Mouse (Mus musculus) heart, adult 8-10 months (tissue): ENCODE results near the gene S100a5. TPM values are rescaled to one million over a fixed set of nuclear protein-coding genes. Genes with fewer than 3 reads are reported as not detected.

Source experiments
- DNase-seq: peaks from one replicate; pipeline ENCODE4 v3.0.0; 2022; ENCODE audit warnings: low spot score
- total RNA-seq, 4 experiments: library from RNA; stranded (reverse); gene quantifications; 2 replicates each; pipeline ENCODE4 v1.2.4; 2022

Gene S100a5
- total RNA-seq, 4 experiments from 2014 or later = not detected

DNA sequence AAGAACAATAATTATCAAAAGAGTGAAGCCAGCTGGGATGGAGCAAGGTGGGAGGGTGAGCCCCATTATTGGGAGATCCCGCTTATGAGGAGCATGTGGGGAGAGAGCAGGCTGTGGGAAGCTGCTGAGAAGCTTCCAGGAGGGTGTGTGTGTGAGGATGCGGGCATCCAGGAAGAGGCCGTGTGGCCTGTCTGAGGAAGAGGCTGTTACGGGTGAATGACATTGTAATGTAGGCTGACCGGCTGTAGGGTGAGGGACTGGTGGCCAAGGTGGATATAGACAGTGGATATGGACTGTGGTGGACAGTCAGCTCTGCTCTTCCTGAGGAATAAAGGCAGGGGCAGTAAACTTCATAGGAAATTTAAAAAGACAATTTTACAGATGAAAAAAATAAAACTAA is 17.2 kb downstream of the S100a5 start:
- DNase-seq = no peak

DNA sequence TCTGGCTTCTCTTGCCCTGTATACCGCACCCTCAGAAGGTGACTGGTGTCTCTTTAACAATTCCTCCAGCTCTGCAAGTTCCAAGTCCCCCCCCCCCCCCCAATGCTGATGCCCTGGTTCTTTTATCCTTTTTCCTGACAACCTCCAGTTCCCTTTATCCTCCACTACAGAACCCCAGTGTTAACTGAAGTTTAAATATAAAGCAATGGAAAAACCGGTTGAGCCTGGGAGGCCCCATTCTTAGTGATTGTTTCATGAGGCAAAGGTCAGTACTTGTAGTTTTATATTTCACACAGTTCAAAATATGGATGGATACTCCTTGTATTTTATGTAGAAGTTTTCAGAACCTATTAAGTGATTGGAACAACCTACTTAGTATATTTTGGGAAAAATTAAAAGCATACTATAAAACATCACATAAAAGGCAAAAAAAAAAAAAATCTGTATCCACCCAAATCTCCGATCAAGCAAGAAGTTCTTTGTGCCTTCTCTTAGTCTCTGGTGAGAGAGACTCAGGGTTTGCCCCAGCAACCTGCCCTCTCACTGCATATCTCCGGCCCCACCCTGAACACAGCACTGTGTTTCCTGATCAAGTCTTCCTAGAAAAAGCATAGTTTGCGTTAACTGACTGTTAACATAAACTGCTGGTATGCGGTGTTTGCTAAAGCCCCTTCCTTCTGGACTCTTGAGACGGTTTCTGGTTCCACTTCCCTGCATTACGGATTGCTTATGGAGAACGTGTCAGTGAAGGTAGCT is 18.1 kb downstream of the S100a5 start:
- no peak for DNase-seq

DNA sequence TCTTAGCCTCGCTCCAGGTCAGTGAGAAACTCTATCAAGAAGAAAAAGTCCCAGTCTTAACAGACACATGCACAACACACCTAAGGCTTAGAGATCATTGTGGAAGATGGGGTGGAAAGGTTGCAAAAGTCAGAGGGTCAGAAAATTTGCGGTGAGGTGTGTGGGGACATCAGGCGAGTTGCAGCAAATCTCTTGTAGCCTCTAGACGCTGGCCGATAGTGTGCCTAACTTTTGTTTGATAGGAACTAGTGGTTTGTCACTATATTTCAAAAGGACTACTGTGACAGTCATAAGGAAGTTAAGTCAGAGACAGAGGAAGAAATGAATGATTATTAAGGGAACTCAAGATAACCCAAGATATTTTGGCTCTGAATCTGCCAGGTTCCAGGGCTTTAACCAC is 19.0 kb downstream of the S100a5 start:
- DNase-seq = no peak

DNA sequence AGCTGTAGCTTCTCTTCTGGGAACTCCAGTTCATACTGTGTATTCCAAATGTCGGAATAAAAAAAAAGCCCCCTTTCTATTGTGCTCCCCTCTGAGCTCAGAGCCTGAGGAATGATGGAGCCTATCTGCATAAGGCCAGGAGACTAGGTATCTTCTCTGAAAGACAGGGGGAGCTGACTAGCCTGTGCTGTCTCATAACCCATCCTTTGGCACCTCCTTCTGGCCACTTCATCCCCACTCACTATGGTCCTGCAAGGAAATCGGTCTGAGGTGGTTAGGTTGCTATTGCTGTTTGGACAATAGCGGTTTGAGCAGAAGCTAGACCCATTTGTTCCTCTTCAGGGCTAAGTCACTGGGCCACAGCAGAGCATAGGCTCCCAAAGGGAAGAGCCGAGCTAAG is 19.5 kb downstream of the S100a5 start:
- no peak for DNase-seq

DNA sequence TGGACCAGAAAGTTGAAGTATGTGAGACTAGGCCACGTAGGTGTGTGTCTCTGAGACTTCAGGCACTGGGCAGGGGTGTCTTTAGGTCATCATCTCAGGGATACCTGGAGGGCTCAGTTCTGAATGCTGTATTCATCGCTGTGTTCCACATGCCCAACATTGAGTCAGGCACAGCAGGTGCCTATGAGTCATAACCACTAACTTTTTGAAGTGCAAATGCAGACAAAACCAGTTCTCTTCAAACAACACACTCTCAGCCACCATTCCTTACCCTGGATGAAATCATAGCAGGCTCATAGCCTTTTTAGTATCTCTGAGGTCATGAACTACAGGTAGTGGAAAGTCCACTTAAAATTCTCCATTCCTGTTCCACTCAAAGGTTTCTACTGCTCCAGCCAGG is 21.0 kb downstream of the S100a5 start:
- DNase-seq = no peak

DNA sequence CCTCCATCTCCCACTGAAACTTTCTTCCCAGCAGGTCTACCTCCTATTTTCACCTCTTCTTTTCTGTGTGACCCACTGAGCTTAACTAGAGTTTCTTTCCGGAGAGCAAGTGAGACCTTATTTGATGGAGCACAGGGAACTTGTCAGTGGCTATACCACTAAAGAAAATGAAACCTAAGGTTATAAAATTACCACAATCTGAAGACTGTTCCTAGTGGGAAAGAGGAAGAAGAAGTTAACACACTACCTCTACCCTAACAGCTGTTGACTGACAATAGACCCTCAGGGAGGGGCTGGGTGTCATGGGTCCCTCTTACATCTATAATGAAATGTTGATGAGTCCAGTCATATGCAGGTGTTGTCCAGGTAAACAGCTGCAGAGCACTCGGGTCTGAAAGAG is 23.7 kb downstream of the S100a5 start:
- DNase-seq = no peak

DNA sequence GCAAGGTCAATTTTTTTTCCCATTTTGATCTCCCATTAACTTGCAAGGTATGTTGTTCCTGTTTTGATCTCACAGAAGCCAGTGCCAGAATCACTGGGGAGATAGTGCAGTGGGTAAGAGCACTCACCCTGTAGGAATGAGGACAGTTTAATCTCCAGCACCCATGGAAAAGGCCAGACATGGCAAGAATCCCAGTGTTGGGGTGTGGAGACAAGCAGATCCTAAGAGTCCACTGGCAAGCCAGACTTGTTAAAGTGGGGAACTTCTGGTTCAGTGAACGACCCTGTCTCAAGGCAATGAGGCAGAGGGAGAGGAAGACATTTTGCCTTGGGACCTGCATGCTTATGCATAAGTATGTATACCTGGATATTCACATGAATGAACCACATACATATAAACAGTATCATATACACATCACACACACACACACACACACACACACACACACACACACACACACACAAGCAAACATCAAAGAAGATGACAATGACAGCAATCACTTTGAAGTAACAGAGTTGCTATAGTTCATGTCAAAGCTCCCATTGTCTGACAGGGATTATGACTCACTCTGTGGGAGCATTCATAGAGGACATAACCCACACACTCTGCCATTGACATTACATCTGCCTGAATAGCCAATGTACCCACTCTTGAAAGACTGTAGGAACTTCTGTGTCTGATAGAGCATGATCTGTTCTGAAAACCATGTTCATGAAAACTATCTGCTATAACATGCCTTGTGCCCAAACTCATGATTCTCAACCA is 30.4 kb downstream of the S100a5 start:
- DNase-seq = no peak

DNA sequence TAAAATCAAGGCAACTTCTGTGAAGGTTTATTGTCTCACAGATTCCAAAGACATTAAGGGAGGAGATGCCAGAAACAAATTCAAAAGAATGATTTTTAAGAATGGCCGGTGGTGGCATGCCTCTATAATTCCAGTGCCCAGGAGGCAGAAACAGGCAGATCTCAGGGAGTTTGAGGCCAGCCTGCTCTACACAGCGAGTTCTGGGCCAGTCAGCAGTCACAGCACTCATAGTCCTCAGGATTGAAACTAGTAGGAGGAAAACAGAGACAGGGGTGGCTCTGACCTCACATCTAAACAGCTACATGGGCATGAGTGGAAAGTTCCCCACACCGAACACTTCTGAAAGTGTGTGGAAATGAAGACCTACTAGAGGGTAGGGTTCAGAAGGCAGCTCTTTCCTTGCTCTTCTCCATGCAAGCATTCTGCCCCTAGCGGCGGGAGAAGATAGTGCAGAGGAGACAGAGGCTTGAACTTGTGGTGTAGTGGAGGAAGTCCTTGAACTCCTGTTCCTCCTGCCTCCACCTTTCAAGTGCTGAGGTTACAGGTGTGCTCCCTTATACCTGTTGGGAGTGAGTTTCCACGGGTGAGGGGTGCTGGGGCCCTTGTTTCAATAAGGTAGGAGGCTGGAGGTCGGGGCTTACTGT is 31.3 kb downstream of the S100a5 start:
- DNase-seq = no peak

DNA sequence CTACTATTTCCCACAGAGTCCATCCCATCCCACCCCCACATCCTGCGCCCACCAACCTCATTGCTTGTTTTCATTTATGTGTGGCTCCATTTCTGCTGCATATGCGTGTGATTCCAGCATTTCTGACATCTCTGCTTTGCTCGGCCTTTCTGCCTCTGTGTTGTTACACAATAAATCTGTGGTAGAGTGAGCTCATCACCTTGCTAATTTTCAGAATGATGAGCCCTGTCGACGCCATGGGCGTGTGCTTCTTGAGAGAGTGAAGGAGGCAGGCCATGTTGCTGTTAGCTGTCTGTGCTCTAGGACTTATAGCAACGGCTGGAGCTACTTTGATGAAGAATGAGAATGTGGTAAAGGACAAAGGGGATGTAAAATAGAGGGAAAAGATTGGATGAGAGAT is 32.7 kb downstream of the S100a5 start:
- no peak for DNase-seq

DNA sequence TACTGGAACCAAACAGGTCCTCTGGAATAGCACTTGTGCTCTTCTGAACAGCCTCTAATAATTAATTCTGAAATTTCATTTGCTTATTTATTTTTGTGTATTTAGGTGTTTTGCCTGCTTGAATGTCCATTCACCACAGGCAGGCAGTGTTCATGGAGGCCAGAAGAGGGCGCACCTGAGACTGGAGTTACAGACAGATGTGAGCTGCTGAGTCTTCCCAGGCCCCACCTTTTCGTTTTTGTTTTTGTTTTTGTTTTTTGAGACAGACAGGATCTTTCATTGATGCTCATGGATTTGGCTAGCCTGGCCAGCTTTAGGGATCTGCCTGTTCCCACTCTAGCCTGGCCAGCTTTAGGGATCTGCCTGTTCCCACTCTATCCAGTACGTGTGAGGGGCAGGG is 35.9 kb downstream of the S100a5 start:
- peak; percentile 36 for DNase-seq

DNA sequence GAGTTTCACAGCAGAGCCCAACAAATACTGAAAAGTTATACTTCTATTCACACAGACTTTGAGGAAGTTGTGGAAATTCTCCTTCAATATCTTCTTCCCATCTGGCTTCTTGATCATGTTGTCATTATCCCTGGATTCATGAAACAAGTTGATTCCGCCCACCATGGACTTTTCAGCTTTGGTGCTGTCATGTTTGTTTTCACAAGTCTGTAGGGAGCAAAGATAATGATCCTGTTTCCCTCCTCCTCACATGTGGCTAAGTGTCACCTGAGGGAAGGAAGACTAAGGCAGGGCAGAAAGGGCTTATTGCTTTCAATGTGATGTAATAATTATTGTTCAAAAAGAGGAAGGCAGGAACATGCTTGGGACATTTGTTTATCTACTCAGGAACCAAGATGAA is 39.0 kb downstream of the S100a5 start:
- no peak for DNase-seq

DNA sequence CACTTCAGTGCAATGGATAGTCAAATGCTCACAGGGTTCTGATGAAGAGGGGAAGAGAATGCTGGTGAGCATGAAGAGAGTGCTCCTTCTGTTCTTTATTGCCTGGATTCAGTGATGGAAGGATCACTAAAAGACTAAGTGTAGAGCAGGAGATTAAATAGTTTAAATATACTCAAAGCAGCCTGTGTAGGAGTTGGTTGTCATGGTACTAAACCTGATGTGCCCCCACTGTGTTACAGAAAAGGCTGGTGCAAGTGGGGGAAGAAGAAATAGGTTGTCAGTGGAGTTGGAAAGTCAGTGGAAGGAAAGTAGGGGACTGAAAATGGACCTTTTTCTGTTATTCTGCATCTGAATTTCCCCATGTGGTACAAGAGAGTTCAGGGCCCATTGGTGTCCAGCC is 40.7 kb downstream of the S100a5 start:
- DNase-seq = no peak

DNA sequence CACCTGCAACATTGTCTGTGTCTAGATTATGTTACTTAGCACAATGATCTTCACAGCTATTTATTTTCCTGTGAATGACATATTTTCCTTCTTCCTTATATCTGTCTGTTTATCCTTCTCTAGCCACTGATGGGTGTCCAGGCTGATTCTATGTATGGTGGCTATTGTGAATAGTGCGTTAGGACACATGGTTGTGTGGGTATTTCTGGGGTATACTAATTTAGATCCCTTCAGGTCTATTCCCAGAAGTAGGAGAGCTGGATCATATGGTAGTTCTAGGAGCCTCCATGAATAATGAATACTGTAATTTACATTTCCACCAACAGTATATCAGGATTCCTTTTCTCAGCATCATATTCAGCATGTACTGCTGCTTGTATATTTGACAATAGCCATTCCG is 41.5 kb downstream of the S100a5 start:
- no peak for DNase-seq

DNA sequence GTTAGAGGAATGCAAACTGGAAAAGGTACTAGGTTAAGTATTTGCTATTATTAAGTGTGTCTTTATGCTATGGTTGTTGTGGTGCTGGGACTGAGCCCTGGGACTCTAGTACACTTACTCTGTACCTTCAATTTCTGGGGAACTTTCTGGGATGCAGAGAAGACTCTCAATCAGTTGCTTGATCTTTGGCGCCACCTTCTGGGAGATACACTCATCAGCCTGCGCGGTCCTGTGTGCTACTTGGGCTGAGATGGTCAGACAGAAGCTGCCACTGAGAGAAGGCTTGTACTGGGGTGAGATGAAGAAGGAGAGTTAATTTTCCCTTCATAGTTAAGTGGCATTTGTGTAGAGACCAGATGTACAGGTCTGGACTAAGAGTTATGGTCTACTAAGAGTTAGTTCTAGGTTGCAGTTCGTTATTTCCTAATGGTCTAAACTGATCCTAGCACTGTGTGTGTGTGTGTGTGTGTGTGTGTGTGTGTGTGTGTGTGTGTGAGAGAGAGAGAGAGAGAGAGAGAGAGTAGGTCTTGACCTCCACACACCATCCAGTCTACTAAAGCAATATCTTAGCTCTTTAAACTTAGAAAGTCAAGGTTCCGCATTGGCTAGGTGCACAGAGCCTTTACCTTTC is 44.7 kb downstream of the S100a5 start:
- DNase-seq = peak; percentile 62

DNA sequence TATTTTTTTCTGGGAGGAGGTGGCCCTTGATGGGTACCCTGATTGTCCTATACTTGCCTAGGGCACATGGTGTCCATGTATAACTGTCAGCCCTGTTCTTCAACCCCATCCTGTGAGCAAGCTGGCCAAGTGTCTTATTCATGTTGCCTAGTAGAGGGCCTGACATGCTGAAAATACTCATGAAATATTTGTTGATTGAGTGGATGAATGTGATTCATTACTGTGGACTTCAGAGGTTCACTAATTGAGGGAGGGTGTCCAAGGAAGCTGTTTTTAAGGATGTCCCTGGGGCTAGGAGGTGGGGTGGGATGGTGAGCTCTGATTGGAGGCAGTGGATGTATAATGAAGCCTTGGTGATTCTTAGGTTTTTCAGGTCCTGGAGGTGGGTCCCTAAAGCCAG is 45.4 kb downstream of the S100a5 start, which contains the start of gene S100a7a:
Gene S100a7a, plus strand, starts transcription at position 301 of the 400 bp plus-strand sequence.
- DNase-seq = no peak

DNA sequence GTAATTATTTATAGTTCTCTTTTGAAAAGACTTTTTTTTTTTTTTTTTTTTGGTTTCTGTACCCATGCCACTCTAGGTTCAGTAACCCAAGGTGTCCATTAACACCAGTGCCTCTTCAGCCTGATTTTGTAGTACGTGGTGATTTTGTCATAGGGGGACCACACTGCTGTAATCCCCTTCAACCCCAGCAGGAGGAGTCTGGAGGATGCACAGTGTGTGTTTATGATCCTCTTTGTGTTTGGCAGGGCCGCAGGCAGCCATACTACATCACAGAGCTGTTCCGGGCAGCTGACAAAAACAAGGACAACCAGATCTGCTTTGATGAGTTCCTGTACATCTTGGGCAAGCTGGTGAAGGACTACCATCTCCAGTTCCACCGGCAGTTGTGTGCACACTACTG is 49.1 kb downstream of the S100a5 start:
- DNase-seq = no peak

DNA sequence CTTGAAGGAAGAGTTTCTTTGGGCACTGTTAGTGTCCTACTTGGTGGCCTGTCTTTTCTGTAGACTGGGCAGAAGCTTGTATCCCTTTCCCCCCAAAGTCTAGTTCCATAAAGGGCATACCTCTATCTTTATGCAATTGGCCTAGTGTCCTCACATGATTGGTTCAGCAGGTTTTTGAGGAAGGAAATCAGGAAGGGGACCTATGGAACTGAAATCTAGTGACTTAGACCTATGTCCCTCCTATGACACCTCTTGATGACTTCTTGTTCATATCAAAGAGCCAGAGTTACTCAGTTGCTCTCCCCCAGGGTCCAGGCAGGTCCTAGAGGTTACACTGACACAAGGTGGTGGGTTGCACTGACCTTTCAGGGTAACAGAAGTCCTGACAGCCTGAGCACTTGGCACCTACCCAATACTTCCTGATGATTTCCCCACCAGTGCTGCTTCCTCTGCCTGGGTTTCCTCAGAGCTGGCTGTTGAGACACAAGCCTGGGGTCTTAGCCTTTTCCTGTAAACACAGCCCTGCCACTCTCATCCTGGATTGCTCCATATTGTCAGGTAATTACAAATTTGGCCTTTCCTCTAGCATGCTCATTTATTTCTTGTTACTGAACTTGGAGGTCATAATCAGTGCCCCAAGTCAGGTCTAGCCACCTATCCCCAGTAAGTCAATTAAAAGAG is 51.2 kb downstream of the S100a5 start:
- DNase-seq = no peak
